Mouse (Mus musculus) hindbrain, postnatal 0 days (tissue): ENCODE measurements around the gene Prkag2. TPM values are rescaled to one million over a fixed set of nuclear protein-coding genes. Genes with fewer than 3 reads are reported as not detected.
"Not testable (repeated sequence)": the region's sequence is repeated elsewhere in the genome, so short reads cannot be mapped to it uniquely, and the experiment has no call there.

ENCODE experiments used
- ATAC-seq: fragments of 200-750 bp; cut with Nextera tagmentation; 2 replicates; pipeline ENCODE4 v1.8.0; 2017; ENCODE audit warnings: mild to moderate bottlenecking, moderate TSS enrichment, moderate library complexity
- DNase-seq: peaks from one replicate; pipeline ENCODE4 v3.0.0-alpha.2; 2015; ENCODE audit warnings: low spot score
- H3K27ac ChIP-seq: fragments of 300-500 bp; sonication (generic); 2 replicates; pipeline ENCODE4 v1.5.1; 2014; ENCODE audit warnings: mild to moderate bottlenecking
- H3K27me3 ChIP-seq: fragments of 300-500 bp; sonication (generic); 2 replicates; pipeline ENCODE4 v1.6.1; 2014; ENCODE audit warnings: low read length, mixed read lengths; ENCODE audit not compliant: insufficient read depth
- H3K36me3 ChIP-seq: fragments of 300-500 bp; sonication (generic); 2 replicates; pipeline ENCODE4 v1.6.1; 2014; ENCODE audit warnings: low read length, mixed read lengths; ENCODE audit not compliant: insufficient read depth
- H3K4me1 ChIP-seq: fragments of 300-500 bp; sonication (generic); 2 replicates; pipeline ENCODE4 v1.6.1; 2014; ENCODE audit warnings: antibody characterized with exemption, low read length, mixed read lengths; ENCODE audit not compliant: insufficient read depth
- H3K4me2 ChIP-seq: fragments of 300-500 bp; sonication (generic); 2 replicates; pipeline ENCODE4 v1.6.1; 2014; ENCODE audit warnings: low read depth, mild to moderate bottlenecking, low read length, moderate library complexity, mixed read lengths
- H3K4me3 ChIP-seq: fragments of 300-500 bp; sonication (generic); 2 replicates; pipeline ENCODE4 v1.5.1; 2014; ENCODE audit warnings: low read length
- H3K9ac ChIP-seq: fragments of 300-500 bp; sonication (generic); replicated peaks from 2 replicates; pipeline ENCODE4 v1.6.1; 2014; ENCODE audit warnings: mild to moderate bottlenecking, low read length, moderate library complexity, mixed read lengths
- H3K9me3 ChIP-seq: fragments of 300-500 bp; sonication (generic); 2 replicates; pipeline ENCODE4 v1.6.1; 2016; ENCODE audit warnings: low read length, mixed read lengths
- CTCF ChIP-seq: IDR thresholded peaks from 2 replicates; pipeline ENCODE4 v1.5.1; 2016; ENCODE audit warnings: antibody characterized with exemption, control low read depth, low read depth
- WGBS: fragments of 180-500 bp; shearing (Covaris S2); extraction: QIAGEN DNeasy Blood & Tissue Kit; methylation state at CpG from one replicate; pipeline ENCODE4 v1.1.7; 2014; 5-methylcytosine and 5-hydroxymethylcytosine counted together
- polyA plus RNA-seq: library from polyadenylated mRNA; unstranded; fragments of >200 nt; fragmentation: Nextera tagmentation; extraction: Ambion mirVana; gene quantifications from 2 replicates; pipeline ENCODE4 v1.2.1, GENCODE M21; 2015
- total RNA-seq: library from RNA; depleted of rRNA; stranded (reverse); fragments of >200 nt; gene quantifications from 2 replicates; pipeline ENCODE4 v1.2.3, GENCODE M21; 2014

Prkag2 gene
- total and polyA plus RNA-seq, 2 experiments from 2014 or later, result 38.3 to 86.4 TPM

DNA sequence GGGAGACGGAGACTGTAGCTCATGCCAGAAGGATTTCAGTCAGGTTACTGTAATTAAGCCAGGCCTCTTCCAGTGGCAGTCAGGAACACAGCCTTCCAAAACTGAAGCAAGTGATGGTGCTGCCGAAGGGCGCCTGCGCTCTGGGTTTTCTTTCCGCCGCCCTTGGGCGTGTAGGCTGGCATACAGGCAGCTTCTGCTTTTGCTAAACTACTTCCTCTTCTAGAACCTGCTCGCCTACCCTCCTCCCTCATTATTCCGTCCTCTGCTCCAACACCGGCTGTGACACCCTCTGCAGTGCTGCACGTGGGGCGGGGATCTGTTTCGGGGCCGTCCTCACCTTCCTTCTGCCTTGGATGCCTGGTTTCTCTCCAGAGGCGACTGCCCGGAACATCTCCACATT is 18.9 kb downstream of the Prkag2 start:
- Histone ChIP-seq H3K4me1 (peaks cover 9% of the 10 kb centered on the region), H3K36me3 (no peaks in the 10 kb centered on the region), H3K4me2 (no peak overlapping the region), H3K9me3 (no peaks in the 10 kb centered on the region), H3K27ac (no peak overlapping the region), H3K4me3 (no peak overlapping the region), H3K27me3 (no peaks in the 10 kb centered on the region), H3K9ac (no peak overlapping the region)
- ATAC-seq (no peak), DNase-seq (no peak)
- no peak for TF ChIP-seq CTCF
- 77% methylated on average over 16 of the region's 16 CpGs for WGBS

GRCm38 (mm10) chr5:25080994-25081393 is 19.4 kb downstream of the Prkag2 start:
- DNase-seq, result no peak
- TF ChIP-seq CTCF, result no peak
- ATAC-seq, result no peak
- H3K4me1 ChIP-seq, result peaks cover 4% of the 10 kb centered on the region
- H3K9ac ChIP-seq, result no peak overlapping the region
- H3K27ac ChIP-seq, result no peak overlapping the region
- no peaks in the 10 kb centered on the region for H3K9me3 ChIP-seq
- no peak overlapping the region for H3K4me3 ChIP-seq
- 80% methylated on average over 3 of the region's 3 CpGs for WGBS
- H3K4me2 ChIP-seq, result no peak overlapping the region
- no peaks in the 10 kb centered on the region for H3K36me3 ChIP-seq
- no peaks in the 10 kb centered on the region for H3K27me3 ChIP-seq

GRCm38 (mm10) chr5:25080438-25080945 is 19.9 kb downstream of the Prkag2 start:
- H3K4me2 ChIP-seq, result no peak overlapping the region
- WGBS, result 90% methylated on average over 9 of the region's 9 CpGs
- no peak for ATAC-seq
- DNase-seq, result no peak
- H3K9ac ChIP-seq, result no peak overlapping the region
- no peak overlapping the region for H3K27ac ChIP-seq
- H3K9me3 ChIP-seq, result no peaks in the 10 kb centered on the region
- H3K27me3 ChIP-seq, result no peaks in the 10 kb centered on the region
- no peak overlapping the region for H3K4me3 ChIP-seq
- H3K4me1 ChIP-seq, result no peaks in the 10 kb centered on the region
- no peak for TF ChIP-seq CTCF
- H3K36me3 ChIP-seq, result no peaks in the 10 kb centered on the region

- no peak for ATAC-seq
- no peaks in the 10 kb centered on the region for H3K4me1 ChIP-seq
- no peak overlapping the region for H3K4me3 ChIP-seq
- H3K36me3 ChIP-seq, result no peaks in the 10 kb centered on the region
- H3K9ac ChIP-seq, result no peak overlapping the region
- no peak overlapping the region for H3K27ac ChIP-seq
- DNase-seq, result no peak
- 94% methylated on average over 9 of the region's 9 CpGs for WGBS
- no peak overlapping the region for H3K4me2 ChIP-seq
- no peaks in the 10 kb centered on the region for H3K9me3 ChIP-seq
- TF ChIP-seq CTCF, result no peak
- no peaks in the 10 kb centered on the region for H3K27me3 ChIP-seq
Observed at GRCm38 (mm10) chr5:25079766-25080265, 20.6 kb downstream of the Prkag2 start.

- Histone ChIP-seq H3K27ac (no peak overlapping the region), H3K36me3 (no peaks in the 10 kb centered on the region), H3K27me3 (no peaks in the 10 kb centered on the region), H3K4me1 (no peaks in the 10 kb centered on the region), H3K4me2 (no peak overlapping the region), H3K9me3 (no peaks in the 10 kb centered on the region), H3K9ac (no peak overlapping the region), H3K4me3 (no peak overlapping the region)
- 44% methylated on average over 8 of the region's 8 CpGs for WGBS
- ATAC-seq (peak; percentile 75), DNase-seq (peak; percentile 65)
- no peak for TF ChIP-seq CTCF
Observed at GRCm38 (mm10) chr5:25077873-25078651, 22.4 kb downstream of the Prkag2 start.

DNA sequence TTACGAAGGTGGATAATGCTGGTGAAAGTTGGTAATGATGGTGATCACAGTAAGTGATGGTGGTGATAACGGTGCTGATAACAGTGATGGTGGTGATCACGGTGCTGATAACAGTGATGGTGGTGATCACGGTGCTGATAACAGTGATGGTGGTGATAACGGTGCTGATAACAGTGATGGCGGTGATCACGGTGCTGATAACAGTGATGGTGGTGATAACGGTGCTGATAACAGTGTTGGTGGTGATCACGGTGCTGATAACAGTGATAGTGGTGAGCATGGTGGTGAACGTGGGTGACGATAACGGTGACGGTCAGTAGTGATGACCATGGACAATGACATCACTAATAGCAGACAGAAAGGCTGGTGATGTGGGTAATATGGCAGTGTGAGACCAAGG is 23.2 kb downstream of the Prkag2 start:
- H3K4me3 ChIP-seq, H3K27me3 ChIP-seq, H3K4me1 ChIP-seq, H3K27ac ChIP-seq, H3K9me3 ChIP-seq, DNase-seq, H3K36me3 ChIP-seq, H3K4me2 ChIP-seq, H3K9ac ChIP-seq, ATAC-seq: not testable (repeated sequence)
- 97% methylated on average over 13 of the region's 13 CpGs for WGBS

DNA sequence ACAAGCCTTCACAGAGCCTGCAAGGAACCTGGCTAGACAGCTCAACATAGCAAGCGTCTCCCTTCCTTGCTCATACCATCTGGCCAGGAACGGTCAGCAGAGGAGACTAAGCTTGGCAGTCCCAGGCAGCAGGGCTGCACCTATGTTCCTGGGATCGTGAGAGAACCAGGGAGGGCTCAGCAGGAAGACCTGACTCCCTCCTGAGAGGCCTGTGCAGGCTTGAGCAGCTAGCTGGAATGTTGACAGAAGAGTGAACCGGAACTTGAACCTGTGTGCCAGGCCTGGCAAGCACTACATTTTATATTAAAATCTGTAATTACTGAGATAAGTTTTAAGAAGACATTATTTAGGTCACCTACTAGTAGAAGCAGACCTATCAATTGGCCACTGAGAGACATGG is 24.8 kb downstream of the Prkag2 start:
- no peaks in the 10 kb centered on the region for H3K4me1 ChIP-seq
- no peak for TF ChIP-seq CTCF
- no peak overlapping the region for H3K4me2 ChIP-seq
- no peaks in the 10 kb centered on the region for H3K36me3 ChIP-seq
- 77% methylated on average over 4 of the region's 4 CpGs for WGBS
- ATAC-seq (no peak), DNase-seq (no peak)
- no peaks in the 10 kb centered on the region for H3K27me3 ChIP-seq
- no peak overlapping the region for H3K9ac ChIP-seq
- no peak overlapping the region for H3K27ac ChIP-seq
- H3K9me3 ChIP-seq, result no peaks in the 10 kb centered on the region
- no peak overlapping the region for H3K4me3 ChIP-seq
